17 mouse cellular contexts compared by ENCODE assay signal in the genomic region with DNA sequence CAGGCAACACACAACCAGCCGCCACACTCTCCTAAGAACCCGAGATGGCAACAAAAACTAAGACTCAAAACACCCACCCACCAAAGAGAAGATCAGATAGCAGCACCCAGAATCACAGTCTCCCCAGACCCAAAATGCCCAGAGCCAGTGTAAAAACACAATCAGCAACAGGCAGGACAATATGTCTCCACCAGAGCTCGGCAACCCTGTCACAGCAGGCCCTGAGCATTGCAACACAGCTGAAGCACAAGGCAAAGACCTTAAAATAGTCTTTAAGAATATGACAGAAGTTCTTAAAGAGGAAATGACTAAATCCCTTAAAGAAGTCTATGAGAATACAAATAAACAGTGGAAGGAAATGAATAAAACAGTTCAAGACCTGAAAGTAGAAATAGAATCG.
A peak's percentile ranks its signal among the peaks of the same experiment; 100 is the strongest.
DNase-seq lines count a peak whose midpoint lies in the region; ATAC-seq lines count a peak whose summit lies in the region.
"Had no signal": no experiment of that assay in that cellular context is flagged by ENCODE, and none has a peak within 500 bp of the region (broad histone marks: within the 10 kb centered on the region; RNA-seq: fewer than 3 reads in every experiment).

No protein-coding gene starts in this region.

- no peaks in the 10 kb centered on the region for H3K4me1 ChIP-seq in kidney, embryonic 15.5 days
- H3K4me1 ChIP-seq: embryonic facial prominence, embryonic 10.5 days; limb, embryonic 13.5 days; lung, embryonic 15.5 days; neural tube, embryonic 12.5 days had no signal

- peak overlapping the region; percentile 60 for H3K27ac ChIP-seq in kidney, embryonic 15.5 days
- H3K27ac ChIP-seq: embryonic facial prominence, embryonic 10.5 days; forebrain, embryonic 13.5 days; hindbrain, postnatal 0 days; limb, embryonic 13.5 days; lung, embryonic 15.5 days; neural tube, embryonic 12.5 days had no signal

- ATAC-seq in kidney, embryonic 15.5 days (replicated peaks; ENCODE audit: low FRiP score) = no peak
- ATAC-seq: forebrain, embryonic 13.5 days; hindbrain, postnatal 0 days had no signal

- no peak overlapping the region for H3K4me3 ChIP-seq in kidney, embryonic 15.5 days (replicated peaks)
- H3K4me3 ChIP-seq: embryonic facial prominence, embryonic 10.5 days; forebrain, embryonic 13.5 days; limb, embryonic 13.5 days; lung, embryonic 15.5 days; neural tube, embryonic 12.5 days had no signal

- intact Hi-C loops in left cerebral cortex, postnatal 4 days (cut with DNase I) = no loop called here
- intact Hi-C loops in left cerebral cortex, postnatal 14 days (cut with DNase I) = no loop called here

- no peaks in the 10 kb centered on the region for H3K36me3 ChIP-seq in kidney, embryonic 15.5 days
- H3K36me3 ChIP-seq: embryonic facial prominence, embryonic 10.5 days; limb, embryonic 13.5 days; lung, embryonic 15.5 days; neural tube, embryonic 12.5 days had no signal

- H3K9ac ChIP-seq in kidney, embryonic 15.5 days = no peak overlapping the region
- H3K9ac ChIP-seq: forebrain, embryonic 13.5 days; limb, embryonic 13.5 days; lung, embryonic 15.5 days; neural tube, embryonic 12.5 days had no signal

- DNase-seq in adrenal gland, postnatal 14 days = peak; percentile 24
- DNase-seq in adrenal gland, postnatal 36 days = no peak
- no peak for DNase-seq in kidney, adult 8-10 months
- DNase-seq in lung, postnatal 36 days = peak; percentile 23
- no peak for DNase-seq in lung, postnatal 25 days (ENCODE audit: low spot score)
- no peak for DNase-seq in left cerebral cortex, postnatal 4 days
- DNase-seq in left cerebral cortex, postnatal 14 days (ENCODE audit: low spot score in 2 of 2) = no peak
- DNase-seq: cerebellum, adult 11-12 months; cerebellum, postnatal 25 days; kidney, adult 11 months had no signal

- 79% methylated on average over 4 of the region's 4 CpGs for WGBS in kidney, embryonic 15.5 days

- no peak overlapping the region for H3K4me2 ChIP-seq in kidney, embryonic 15.5 days
- H3K4me2 ChIP-seq: forebrain, embryonic 13.5 days; limb, embryonic 13.5 days; lung, embryonic 15.5 days; neural tube, embryonic 12.5 days had no signal

- no peaks in the 10 kb centered on the region for H3K9me3 ChIP-seq in kidney, embryonic 15.5 days (replicated peaks)
- H3K9me3 ChIP-seq: embryonic facial prominence, embryonic 10.5 days; forebrain, embryonic 13.5 days; limb, embryonic 13.5 days; lung, embryonic 15.5 days; neural tube, embryonic 12.5 days had no signal

- no peaks in the 10 kb centered on the region for H3K27me3 ChIP-seq in kidney, embryonic 15.5 days
- H3K27me3 ChIP-seq: forebrain, embryonic 13.5 days; limb, embryonic 13.5 days; lung, embryonic 15.5 days; neural tube, embryonic 12.5 days had no signal

Comparison
In these comparisons a context has a peak if more than half of its experiments do, and no peak if none do; other contexts are left out.
1. DNase-seq: peak in adrenal gland, postnatal 14 days (single experiment) and lung, postnatal 36 days (single experiment); none in adrenal gland, postnatal 36 days (0 of 2), kidney, adult 8-10 months (0 of 2), lung, postnatal 25 days (single experiment), left cerebral cortex, postnatal 4 days (single experiment) and left cerebral cortex, postnatal 14 days (0 of 2).